Mouse (Mus musculus) inflammation-experienced regulatory T-cells, adult 6 months (primary cell): ENCODE measurements around the gene Hist1h2an. TPM values are rescaled to one million over a fixed set of nuclear protein-coding genes. Genes with fewer than 3 reads are reported as not detected.
A peak's percentile ranks its signal among the peaks of the same experiment; 100 is the strongest.
"Not testable (repeated sequence)": the region's sequence is repeated elsewhere in the genome, so short reads cannot be mapped to it uniquely, and the experiment has no call there.

Experiments
- ATAC-seq: one replicate; pipeline ENCODE4 v1.8.0; 2017
- polyA plus RNA-seq, 3 experiments: library from polyadenylated mRNA; unstranded; fragments of 100-300 nt; shearing (Covaris generic); gene quantifications; one replicate each; pipeline ENCODE4 v1.2.1; 2017

Hist1h2an gene
- polyA plus RNA-seq: 1 to 10 TPM in 1 of 3 experiments, not detected in 2; 3.5 TPM

DNA sequence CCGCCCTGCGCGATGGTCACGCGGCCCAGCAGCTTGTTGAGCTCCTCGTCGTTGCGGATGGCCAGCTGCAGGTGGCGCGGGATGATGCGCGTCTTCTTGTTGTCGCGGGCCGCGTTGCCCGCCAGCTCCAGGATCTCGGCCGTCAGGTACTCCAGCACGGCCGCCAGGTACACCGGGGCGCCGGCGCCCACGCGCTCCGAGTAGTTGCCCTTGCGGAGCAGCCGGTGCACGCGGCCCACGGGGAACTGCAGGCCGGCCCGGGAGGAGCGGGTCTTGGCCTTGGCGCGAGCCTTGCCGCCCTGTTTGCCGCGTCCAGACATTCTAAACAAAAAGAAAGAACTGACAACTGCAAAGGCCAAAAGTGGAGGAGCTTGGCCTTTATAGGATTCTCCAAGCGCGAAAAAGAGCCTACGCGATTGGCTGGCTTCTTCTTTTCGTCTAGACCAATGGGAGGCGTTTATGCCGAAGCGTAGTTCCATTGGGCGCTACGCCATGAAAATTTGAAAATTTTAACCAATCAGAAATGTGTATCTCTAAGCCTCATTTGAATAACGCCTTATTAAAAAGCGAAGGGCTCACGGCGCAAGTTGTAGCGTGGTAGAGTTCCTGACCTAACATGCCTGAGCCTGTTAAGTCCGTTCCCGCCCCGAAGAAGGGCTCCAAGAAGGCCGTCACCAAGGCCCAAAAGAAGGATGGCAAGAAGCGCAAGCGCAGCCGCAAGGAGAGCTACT, at the start of gene Hist1h2an, which contains the start of gene Hist1h2bp:
TSS of gene Hist1h2an (minus strand) at position 320 of the 731 bp plus-strand sequence.
TSS of gene Hist1h2bp (plus strand) at position 563 of the 731 bp plus-strand sequence.
- peak; percentile 90 for ATAC-seq

- peak; percentile 87 for ATAC-seq
These were observed 46.4 kb upstream of the Hist1h2an start, which contains the start of the genes Hist1h2ap and Hist1h2br for GRCm38 (mm10) chr13:21833461-21833860. TSS of gene Hist1h2ap (minus strand) at chr13:21833507. TSS of gene Hist1h2br (plus strand) at chr13:21833743.

- ATAC-seq: peak; percentile 56
These were observed 44.7 kb upstream of the Hist1h2an start, which contains the start of gene Hist1h4n for GRCm38 (mm10) chr13:21831418-21832394. TSS of gene Hist1h4n (minus strand) at chr13:21832196.

GRCm38 (mm10) chr13:21830344-21830743, 43.3 kb upstream of the Hist1h2an start:
- ATAC-seq: no peak

DNA sequence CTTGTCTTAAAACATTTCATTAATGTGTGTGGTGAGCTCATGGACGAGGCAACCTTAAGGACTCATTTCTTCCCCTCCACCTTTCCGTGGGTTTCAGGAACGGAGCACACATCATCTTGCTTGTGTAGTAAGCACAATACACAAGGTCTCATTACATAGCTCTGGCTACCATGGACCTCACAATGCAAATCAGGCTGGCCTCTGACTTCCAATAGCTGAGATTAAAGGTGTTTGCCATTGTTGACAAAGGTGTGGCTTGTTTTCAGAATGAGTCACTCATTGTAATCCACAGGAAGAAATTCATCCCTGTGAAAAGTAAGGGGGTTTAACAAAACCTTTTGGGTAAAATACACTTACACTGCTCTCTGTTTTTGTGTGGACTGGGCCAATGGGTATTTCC, 41.5 kb upstream of the Hist1h2an start:
- ATAC-seq: no peak

DNA sequence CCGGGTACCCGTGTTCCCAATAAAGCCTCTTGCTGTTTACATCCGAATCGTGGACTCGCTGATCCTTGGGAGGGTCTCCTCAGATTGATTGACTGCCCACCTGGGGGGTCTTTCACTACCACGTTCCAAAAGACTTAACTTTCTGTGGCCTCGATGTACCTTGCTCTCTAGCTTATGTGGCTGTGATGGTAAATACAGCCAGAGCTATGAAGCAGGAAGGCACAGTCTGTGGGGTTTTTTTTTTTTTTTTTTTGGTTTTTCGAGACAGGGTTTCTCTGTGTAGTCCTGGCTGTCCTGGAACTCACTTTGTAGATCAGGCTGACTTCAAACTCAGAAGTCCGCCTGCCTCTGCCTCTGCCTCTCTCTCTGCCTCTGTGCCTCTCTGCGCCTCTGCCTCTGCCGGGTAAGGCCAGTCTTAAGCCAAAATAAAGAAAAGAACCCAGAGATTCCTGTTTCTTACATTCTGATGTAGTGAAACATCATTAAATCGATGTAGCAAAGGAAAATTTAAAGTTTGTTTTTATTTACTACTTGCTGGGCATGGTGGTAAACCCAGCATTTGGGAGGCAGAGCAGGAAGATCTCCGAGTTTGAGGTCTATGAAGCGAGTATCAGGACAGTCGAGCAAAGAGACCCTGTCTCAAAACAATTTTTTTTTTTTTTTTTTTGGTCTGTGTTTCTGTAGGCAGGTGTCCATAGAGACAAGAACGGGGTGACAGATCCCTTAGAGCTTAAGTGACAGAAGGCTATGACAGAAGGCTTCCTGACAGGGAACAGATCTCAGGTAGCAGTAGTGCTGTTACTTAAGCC, 33.3 kb upstream of the Hist1h2an start:
- not testable (repeated sequence) for ATAC-seq

DNA sequence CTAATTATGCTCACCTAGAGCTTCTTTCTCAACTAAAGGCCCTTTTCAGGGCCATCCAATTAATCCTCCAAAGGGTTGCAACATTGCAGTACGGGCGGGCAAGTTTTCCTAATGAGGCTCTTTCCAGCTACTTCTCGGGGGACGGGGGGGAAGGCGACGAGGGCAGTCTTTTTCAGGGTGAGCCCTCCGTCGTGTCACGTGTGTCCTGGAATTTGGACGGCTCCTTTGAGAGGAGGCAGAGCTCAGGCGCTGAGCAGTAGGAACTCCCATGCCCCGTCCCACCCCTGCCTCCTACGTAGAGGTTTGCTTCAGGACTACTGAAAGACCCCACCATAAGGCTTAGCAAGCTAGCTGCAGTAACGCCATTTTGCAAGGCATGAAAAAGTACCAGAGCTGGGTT, 25.1 kb upstream of the Hist1h2an start:
- ATAC-seq: not testable (repeated sequence)

DNA sequence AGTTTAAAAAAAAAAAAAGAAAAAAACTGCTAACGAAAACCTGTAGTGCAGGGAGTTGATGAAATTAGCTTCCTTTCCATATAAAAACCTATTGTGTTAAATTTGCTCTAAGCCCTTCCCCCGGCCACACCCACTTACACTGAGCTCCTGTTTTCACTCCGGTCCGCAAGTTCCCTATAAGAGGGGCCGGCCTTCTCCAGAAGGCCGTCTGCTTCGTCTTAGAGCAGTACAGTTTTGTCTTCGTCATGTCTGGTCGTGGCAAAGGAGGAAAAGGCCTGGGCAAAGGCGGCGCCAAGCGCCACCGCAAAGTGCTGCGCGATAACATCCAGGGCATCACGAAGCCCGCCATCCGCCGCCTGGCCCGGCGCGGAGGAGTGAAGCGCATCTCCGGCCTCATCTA, 24.5 kb upstream of the Hist1h2an start, which contains the start of gene Hist1h4m:
TSS of gene Hist1h4m (plus strand) at position 208 of the 400 bp plus-strand sequence.
- ATAC-seq: peak; percentile 36

DNA sequence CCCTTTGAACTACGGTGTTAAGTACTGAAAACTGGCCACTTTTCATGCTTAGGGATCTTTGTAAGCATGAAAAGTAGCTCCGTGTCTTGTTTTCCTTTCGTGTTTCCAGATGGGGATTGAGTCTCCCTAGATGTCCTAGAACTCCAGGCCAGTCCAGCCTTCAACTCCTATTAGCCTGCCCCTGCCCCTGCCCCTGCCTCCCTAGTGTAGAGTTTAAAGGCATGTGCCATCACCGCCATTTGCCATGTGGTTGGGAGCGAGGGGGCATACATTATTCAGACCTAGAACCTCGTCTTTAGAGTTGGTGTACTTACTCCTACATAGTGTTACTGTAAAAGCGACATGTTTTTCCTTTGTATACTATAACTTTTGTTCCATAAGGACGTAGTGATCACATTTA, 24.1 kb upstream of the Hist1h2an start:
- not testable (repeated sequence) for ATAC-seq

DNA sequence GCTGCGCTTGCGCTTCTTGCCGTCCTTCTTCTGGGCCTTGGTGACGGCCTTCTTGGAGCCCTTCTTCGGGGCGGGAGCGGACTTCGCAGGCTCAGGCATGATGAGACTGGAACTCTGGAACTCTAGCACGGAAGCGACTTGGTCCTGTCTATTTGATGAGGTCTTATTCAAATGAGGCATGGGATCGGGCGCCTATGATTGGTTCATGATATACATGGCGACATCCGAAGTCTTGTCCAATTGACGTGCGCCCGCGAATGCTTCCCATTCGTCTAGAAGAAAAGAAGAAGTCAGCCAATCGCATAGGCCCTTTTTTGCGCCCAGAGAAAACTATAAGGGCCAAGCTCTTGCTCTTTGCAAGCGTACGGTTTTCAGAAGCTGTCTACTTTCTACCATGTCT, 23.1 kb upstream of the Hist1h2an start, which contains the start of the genes Hist1h2bq and Hist1h2ao:
TSS of gene Hist1h2bq (minus strand) at position 125 of the 400 bp plus-strand sequence.
TSS of gene Hist1h2ao (plus strand) at position 393 of the 400 bp plus-strand sequence.
- ATAC-seq: peak; percentile 91

DNA sequence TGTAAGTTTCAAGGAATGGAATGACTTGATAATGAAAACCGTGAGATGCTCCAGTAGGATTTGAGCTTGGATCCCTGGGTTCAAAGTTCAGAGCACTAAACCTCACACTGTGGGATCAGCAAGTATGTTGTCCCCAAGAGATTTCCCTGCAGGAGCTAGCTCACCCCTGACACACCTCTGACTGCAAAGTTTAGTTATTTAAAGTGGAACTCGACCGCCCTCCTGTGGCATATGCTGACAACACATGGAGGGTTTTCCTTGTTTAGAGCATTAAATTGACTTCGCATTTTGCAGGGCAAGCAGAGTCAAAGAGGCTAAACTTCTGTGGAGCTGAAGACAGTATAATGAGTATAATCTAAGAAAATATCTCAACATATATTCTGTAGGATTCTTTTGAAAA, 16.0 kb upstream of the Hist1h2an start:
- ATAC-seq: peak; percentile 94

GRCm38 (mm10) chr13:21797163-21797562, 10.1 kb upstream of the Hist1h2an start:
- peak; percentile 52 for ATAC-seq

GRCm38 (mm10) chr13:21795584-21795983, 8.6 kb upstream of the Hist1h2an start:
- ATAC-seq: no peak

- ATAC-seq: no peak
These were observed 3.7 kb upstream of the Hist1h2an start for GRCm38 (mm10) chr13:21790601-21791283.

- ATAC-seq: no peak
These were observed 2.9 kb upstream of the Hist1h2an start for GRCm38 (mm10) chr13:21789925-21790324.

- no peak for ATAC-seq
These were observed 959 bp upstream of the Hist1h2an start for GRCm38 (mm10) chr13:21787760-21788593.

GRCm38 (mm10) chr13:21786189-21786898, 674 bp downstream of the Hist1h2an start:
- no peak for ATAC-seq

GRCm38 (mm10) chr13:21784311-21784710, 2.7 kb downstream of the Hist1h2an start:
- ATAC-seq: no peak

DNA sequence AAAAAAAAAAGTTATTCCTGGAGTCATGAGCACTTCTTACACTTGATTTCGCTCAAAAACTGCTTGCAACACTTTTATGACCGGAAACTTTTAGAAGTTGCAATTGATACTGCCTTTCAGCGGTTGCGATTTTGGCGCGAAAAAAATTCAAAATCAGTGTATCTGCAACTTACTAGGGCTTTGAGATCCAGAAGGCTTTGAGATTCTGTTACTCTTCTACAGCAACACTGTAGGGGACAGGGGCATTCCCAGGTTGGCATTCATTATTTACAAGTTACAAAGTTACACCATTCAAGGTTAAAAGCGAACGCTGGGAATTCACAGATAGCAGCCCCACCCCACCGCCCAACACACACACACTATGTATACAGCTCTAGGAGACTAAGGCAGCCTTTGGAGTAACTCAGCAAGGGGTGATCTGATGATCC, 3.3 kb downstream of the Hist1h2an start:
- ATAC-seq: no peak
